Comparison of ENCODE assay signal across 10 mouse cellular contexts in the genomic region with DNA sequence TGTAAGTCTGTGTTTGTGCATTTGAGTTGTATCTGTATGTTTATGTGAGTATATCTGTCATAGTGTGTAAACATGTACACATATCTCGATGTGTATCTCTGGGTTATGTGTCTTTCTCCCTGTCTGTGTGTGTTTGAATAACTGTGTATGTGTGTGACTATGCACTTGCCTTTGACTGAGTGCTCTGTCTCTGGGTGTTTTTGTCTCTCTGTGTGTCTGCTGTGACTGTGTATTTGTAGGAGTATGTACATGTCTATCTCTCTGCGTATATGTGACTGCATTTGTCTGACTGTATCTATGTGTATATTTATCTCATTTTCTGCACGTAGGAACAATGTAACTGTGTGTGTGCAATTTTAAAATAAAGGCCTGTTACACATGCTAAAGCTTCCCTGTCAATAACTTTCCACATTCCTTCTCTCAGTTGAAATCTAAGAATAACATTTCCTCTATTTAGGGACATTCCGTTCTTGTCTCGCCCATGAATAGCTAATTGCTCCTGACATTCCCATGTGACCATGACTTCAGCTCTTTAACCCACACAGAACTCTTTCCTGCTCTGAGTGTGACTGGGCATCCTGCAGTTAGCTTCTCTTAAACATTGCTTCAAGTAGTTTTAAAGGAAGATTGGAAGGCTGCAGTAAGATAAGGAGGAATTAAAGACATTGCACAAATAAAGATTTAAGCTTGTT.
DNase-seq lines count a peak whose midpoint lies in the region; ATAC-seq and TF ChIP-seq lines count a peak whose summit lies in the region.
"Had no signal": no experiment of that assay in that cellular context is flagged by ENCODE, and none has a peak within 500 bp of the region (broad histone marks: within the 10 kb centered on the region; RNA-seq: fewer than 3 reads in every experiment).

No protein-coding gene starts in this region.

- no peak for TF ChIP-seq CTCF in liver, postnatal 0 days (IDR thresholded peaks at IDR 0.05; ENCODE audit: low read depth)

- ATAC-seq in liver, postnatal 0 days, result peak; percentile 74

- 52% methylated on average over 5 of the region's 5 CpGs for WGBS in liver, postnatal 0 days (ENCODE audit: insufficient replicate concordance)

- H3K9me3 ChIP-seq in liver, postnatal 0 days (ENCODE audit: low read length), result no peaks in the 10 kb centered on the region
- H3K9me3 ChIP-seq: hindbrain, embryonic 15.5 days; neural tube, embryonic 15.5 days had no signal

- DNase-seq in layer of hippocampus, adult 11-12 months (ENCODE audit: low spot score), result peak; percentile 21
- no peak for DNase-seq in layer of hippocampus, adult 8-10 months (ENCODE audit: low spot score in 2 of 2)
- DNase-seq in ZHBTc4 (ENCODE audit: low read depth, low spot score), result peak; percentile 57
- DNase-seq in heart, adult 8-10 months (ENCODE audit: low spot score), result peak; percentile 92
- DNase-seq in liver, postnatal 0 days, result no peak
- no peak for DNase-seq in urinary bladder, postnatal 14 days (ENCODE audit: low spot score)
- DNase-seq in spleen, adult 18-20 months, result no peak
- no peak for DNase-seq in cerebellum, adult 9-10 months

- H3K4me1 ChIP-seq in liver, postnatal 0 days (ENCODE audit: insufficient read depth), result no peaks in the 10 kb centered on the region
- H3K4me1 ChIP-seq: hindbrain, embryonic 15.5 days; neural tube, embryonic 15.5 days had no signal

- no peaks in the 10 kb centered on the region for H3K36me3 ChIP-seq in liver, postnatal 0 days (replicated peaks; ENCODE audit: insufficient read depth, low read length)
- H3K36me3 ChIP-seq: hindbrain, embryonic 15.5 days; neural tube, embryonic 15.5 days had no signal

- no peak overlapping the region for H3K4me2 ChIP-seq in liver, postnatal 0 days (ENCODE audit: low read depth, low read length)
- H3K4me2 ChIP-seq: hindbrain, embryonic 15.5 days; neural tube, embryonic 15.5 days had no signal

- H3K9ac ChIP-seq in liver, postnatal 0 days (replicated peaks), result no peak overlapping the region
- H3K9ac ChIP-seq: hindbrain, embryonic 15.5 days; neural tube, embryonic 15.5 days had no signal

- H3K27me3 ChIP-seq in liver, postnatal 0 days (ENCODE audit: insufficient read depth, low read length), result no peaks in the 10 kb centered on the region
- H3K27me3 ChIP-seq: hindbrain, embryonic 15.5 days; neural tube, embryonic 15.5 days had no signal

- H3K27ac ChIP-seq in liver, postnatal 0 days (ENCODE audit: low read depth), result peak overlapping the region; percentile 51; the same call in 1 of the 2 replicates
- H3K27ac ChIP-seq: hindbrain, embryonic 15.5 days; neural tube, embryonic 15.5 days had no signal

- no peak overlapping the region for H3K4me3 ChIP-seq in liver, postnatal 0 days (ENCODE audit: low read depth, low read length)
- H3K4me3 ChIP-seq: hindbrain, embryonic 15.5 days; neural tube, embryonic 15.5 days had no signal

- peak; percentile 89 for TF ChIP-seq EP300 in liver, postnatal 0 days (IDR thresholded peaks at IDR 0.05; ENCODE audit: low read depth)

Comparison
In these comparisons a context has a peak if more than half of its experiments do, and no peak if none do; other contexts are left out.
1. DNase-seq: peak in layer of hippocampus, adult 11-12 months (single experiment), ZHBTc4 (single experiment) and heart, adult 8-10 months (single experiment); none in layer of hippocampus, adult 8-10 months (0 of 2), liver, postnatal 0 days (single experiment), urinary bladder, postnatal 14 days (single experiment), spleen, adult 18-20 months (0 of 2) and cerebellum, adult 9-10 months (single experiment).